Mouse (Mus musculus): ENCODE measurements around the gene Paox.

GRCm38 (mm10) chr7:140125278-140126021, 9.9 kb downstream of the Paox start:
- TF ChIP-seq POLR2A (IDR thresholded peaks at IDR 0.05; ENCODE audit: extremely low read depth, insufficient read depth, low read length) (0 out of 2 replicates have a peak, but pooled peaks have one; percentile 22), CTCF (IDR thresholded peaks at IDR 0.05; ENCODE audit: low read depth, low read length) (no peak)
